Mouse (Mus musculus): ENCODE data around the gene Zfp661. TPM values are rescaled to one million over a fixed set of nuclear protein-coding genes. Genes with fewer than 3 reads are reported as not detected.

Zfp661 gene
- polyA plus RNA-seq, 1 experiment from 2014 or later, result 6.7 TPM

DNA sequence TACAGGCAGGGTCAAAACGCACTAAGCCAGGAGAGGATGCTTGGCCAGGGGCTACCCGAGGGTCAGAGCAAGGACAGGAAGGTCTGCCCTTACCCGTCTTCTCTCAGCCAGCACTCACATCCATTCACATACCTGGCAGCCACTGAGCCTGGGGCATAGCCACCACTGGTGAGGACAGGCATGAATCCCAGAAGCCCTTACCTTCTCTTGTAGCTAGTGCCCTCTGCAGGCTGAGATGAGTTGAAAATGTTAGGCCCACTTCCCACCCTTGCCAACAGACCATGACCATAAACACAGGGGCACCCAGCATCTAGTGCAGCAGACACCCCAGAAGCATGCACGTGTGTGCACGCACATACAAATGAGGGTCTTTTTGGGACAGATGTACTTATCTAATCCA lies 35.8 kb downstream of the Zfp661 start:
- no peak for ATAC-seq (ENCODE audit: insufficient number of reproducible peaks, insufficient read depth, low FRiP score, low TSS enrichment, low read depth)
- H3K9me3 ChIP-seq, result no peaks in the 10 kb centered on the region
- H3K27me3 ChIP-seq, result 0 out of 2 replicates have a peak, but pooled peaks cover 3% of the 10 kb centered on the region
- no peak overlapping the region for H3K4me3 ChIP-seq (replicated peaks)
- no peak overlapping the region for H3K27ac ChIP-seq
- H3K4me1 ChIP-seq (replicated peaks), result no peaks in the 10 kb centered on the region
- H3K9ac ChIP-seq (replicated peaks), result no peak overlapping the region
- WGBS, result 46% methylated on average over 5 of the region's 5 CpGs
- H3K4me2 ChIP-seq, result no peak overlapping the region
- H3K36me3 ChIP-seq, result no peaks in the 10 kb centered on the region

DNA sequence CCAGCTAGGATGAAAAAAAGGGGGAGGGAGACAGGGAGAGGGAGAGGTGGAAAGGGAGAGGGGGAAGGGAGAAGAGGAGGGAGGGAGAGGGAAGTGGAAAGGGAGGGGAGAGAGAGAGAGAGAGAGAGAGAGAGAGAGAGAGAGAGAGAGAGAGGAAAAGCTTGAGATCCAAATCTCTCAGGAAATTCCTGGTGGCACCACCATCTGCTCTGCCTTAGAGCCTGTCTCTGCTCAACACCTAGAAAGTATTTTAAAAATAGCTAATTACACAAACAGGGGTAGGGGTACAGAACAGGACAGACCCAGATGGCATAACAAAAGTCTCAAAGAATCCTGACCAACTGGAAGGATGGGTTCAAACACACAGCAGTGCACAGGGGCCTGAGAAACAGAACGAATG lies 36.4 kb downstream of the Zfp661 start:
- 85% methylated on average over 1 of the region's 1 CpGs for WGBS
- Histone ChIP-seq H3K27me3 (peaks cover 5% of the 10 kb centered on the region; the same call in 1 of the 2 replicates), H3K4me2 (no peak overlapping the region), H3K9ac (replicated peaks) (no peak overlapping the region), H3K9me3 (no peaks in the 10 kb centered on the region), H3K36me3 (no peaks in the 10 kb centered on the region), H3K4me3 (replicated peaks) (no peak overlapping the region), H3K27ac (no peak overlapping the region), H3K4me1 (replicated peaks) (no peaks in the 10 kb centered on the region)
- no peak for ATAC-seq (ENCODE audit: insufficient number of reproducible peaks, insufficient read depth, low FRiP score, low TSS enrichment, low read depth)

DNA sequence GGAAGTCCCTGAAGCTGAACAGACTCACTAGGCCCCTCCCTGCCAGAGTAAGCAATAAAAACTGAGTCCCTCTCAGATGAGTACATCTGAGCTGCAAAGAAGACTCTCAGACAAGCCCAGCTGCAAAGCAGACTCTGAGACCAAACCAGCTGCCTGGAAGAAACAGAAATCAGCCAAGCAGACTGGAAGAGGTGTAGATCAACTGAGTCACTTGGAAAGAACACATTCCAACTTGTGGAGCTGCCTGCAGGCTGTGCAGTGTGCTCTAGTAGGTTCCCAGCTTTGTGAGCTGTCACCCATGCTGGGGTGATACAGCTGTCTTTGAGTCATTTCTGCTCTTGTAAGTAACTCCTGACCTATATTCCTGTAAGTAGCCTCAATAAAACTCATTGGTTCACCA lies 37.2 kb downstream of the Zfp661 start:
- Histone ChIP-seq H3K36me3 (no peaks in the 10 kb centered on the region), H3K9ac (replicated peaks) (no peak overlapping the region), H3K4me2 (no peak overlapping the region), H3K27ac (no peak overlapping the region), H3K9me3 (no peaks in the 10 kb centered on the region), H3K27me3 (peaks cover 8% of the 10 kb centered on the region; the same call in 1 of the 2 replicates), H3K4me1 (replicated peaks) (no peaks in the 10 kb centered on the region), H3K4me3 (replicated peaks) (no peak overlapping the region)
- ATAC-seq (ENCODE audit: insufficient number of reproducible peaks, insufficient read depth, low FRiP score, low TSS enrichment, low read depth), result no peak

DNA sequence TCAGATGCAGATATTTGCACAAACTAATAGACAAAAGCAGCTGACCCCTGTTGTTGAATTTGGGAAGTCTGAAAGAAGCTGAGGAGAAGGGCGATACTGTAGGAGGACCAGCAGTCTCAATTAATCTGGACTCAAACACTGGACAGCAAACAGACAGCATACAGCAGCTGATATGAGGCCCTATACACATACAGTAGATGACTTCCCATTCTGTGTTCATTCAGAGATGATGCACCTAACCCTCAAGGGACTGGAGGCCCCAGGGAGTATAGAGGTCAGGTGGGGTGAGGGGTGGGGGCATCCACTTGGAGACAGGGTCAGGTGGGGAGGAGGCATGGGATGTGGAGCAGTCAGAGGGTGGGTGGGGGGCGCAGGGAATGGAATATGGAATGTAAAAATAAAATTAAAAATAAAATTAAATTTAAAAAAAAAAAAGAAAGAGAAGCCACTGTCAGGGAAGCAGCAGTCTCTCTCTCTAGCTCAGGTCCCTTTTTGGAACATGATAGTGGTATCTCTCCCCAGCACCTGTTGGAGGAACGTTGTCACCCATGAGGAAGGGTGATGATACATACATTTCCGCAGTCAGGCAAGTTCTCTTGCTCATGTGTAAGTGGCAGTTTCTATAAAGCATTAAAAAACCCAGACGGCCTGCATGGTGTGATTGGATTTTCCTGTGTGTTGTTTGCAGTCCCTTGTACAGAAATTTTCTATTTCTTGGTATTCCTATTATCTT lies 38.4 kb downstream of the Zfp661 start:
- Histone ChIP-seq H3K4me2 (no peak overlapping the region), H3K27me3 (peaks cover 19% of the 10 kb centered on the region), H3K4me1 (replicated peaks) (no peaks in the 10 kb centered on the region), H3K4me3 (replicated peaks) (no peak overlapping the region), H3K9me3 (no peaks in the 10 kb centered on the region), H3K9ac (replicated peaks) (no peak overlapping the region), H3K36me3 (no peaks in the 10 kb centered on the region), H3K27ac (no peak overlapping the region)
- no peak for ATAC-seq (ENCODE audit: insufficient number of reproducible peaks, insufficient read depth, low FRiP score, low TSS enrichment, low read depth)
- WGBS, result 73% methylated on average over 5 of the region's 5 CpGs

DNA sequence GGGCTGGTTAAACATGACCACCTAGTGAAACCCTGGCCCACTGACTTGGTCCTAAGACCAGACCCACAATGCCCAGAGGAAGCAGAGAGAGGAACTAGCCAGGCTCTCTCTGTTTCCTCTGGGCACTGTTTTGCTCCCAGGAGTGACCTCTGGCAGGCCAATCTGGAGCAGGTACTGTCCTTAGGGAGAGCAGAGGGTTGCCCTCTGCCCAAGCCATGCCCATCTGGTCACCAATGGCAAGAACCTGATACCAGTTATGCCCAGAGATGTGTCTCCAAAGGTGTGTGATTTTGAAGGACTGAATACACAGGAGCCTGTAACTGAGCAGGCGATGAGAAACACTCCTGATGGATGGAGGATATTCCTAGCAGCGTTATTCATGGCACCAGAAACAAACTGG lies 45.2 kb downstream of the Zfp661 start:
- no peak overlapping the region for H3K4me3 ChIP-seq (replicated peaks)
- no peaks in the 10 kb centered on the region for H3K9me3 ChIP-seq
- H3K27ac ChIP-seq, result no peak overlapping the region
- no peak overlapping the region for H3K4me2 ChIP-seq
- peaks cover 84% of the 10 kb centered on the region for H3K27me3 ChIP-seq
- ATAC-seq (ENCODE audit: insufficient number of reproducible peaks, insufficient read depth, low FRiP score, low TSS enrichment, low read depth), result no peak
- 83% methylated on average over 2 of the region's 2 CpGs for WGBS
- no peaks in the 10 kb centered on the region for H3K36me3 ChIP-seq
- no peak overlapping the region for H3K9ac ChIP-seq (replicated peaks)
- no peaks in the 10 kb centered on the region for H3K4me1 ChIP-seq (replicated peaks)

DNA sequence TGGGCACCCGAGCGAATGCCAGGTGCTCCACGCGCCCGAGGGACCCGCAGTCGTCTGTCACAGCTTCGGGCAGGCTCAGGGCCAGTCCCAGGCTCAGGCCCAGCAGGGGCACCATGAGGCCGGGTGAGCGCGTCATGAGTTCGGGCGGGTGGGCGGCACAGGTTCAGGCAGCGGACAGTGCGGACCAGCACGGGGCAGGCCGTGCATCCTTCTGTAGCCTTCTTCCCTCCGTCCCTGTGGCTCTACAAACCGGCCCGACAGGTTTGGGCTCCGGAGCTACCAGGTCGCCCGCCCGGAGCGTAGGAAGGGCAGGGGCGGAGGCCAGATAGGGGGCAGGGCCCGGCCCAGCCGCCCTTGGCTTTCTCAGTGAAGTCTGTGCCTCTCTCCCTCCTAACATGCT lies 45.7 kb downstream of the Zfp661 start, which contains the start of gene Prom2:
Gene Prom2 (minus strand): TSS at position 283 of the 400 bp plus-strand sequence.
- Histone ChIP-seq H3K4me2 (peak within 1 kb of the TSS; percentile 31), H3K4me1 (replicated peaks) (no peaks in the 10 kb centered on the region), H3K9ac (replicated peaks) (no peak within 1 kb of the TSS), H3K9me3 (no peaks in the 10 kb centered on the region), H3K36me3 (no peaks in the 10 kb centered on the region), H3K4me3 (replicated peaks) (0 out of 2 replicates have a peak within 1 kb of the TSS, but pooled peaks have one; percentile 19), H3K27ac (no peak within 1 kb of the TSS), H3K27me3 (peaks cover 87% of the 10 kb centered on the region)
- WGBS, result 5% methylated on average over 29 of the region's 29 CpGs
- no peak for ATAC-seq (ENCODE audit: insufficient number of reproducible peaks, insufficient read depth, low FRiP score, low TSS enrichment, low read depth)

DNA sequence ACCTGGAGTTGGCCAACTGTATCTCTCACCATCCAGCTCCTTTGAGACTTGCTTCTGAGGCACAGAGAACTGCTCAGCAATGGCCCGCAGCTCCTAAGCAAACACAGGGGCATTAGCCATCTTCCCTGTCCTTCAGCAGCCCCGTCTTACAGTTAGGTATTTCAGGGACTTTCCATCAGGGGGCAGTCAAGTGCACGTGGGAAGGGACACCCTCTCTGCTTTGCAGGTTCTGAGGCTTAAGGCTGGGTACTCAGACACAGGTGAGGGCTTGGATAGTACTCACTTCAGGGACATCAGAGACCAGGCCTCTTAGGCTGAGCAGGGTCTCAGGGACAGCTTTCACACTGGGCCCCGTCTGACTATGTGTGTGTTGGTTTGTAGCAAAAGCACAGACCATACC lies 47.4 kb downstream of the Zfp661 start:
- no peak overlapping the region for H3K27ac ChIP-seq
- no peak for ATAC-seq (ENCODE audit: insufficient number of reproducible peaks, insufficient read depth, low FRiP score, low TSS enrichment, low read depth)
- no peaks in the 10 kb centered on the region for H3K36me3 ChIP-seq
- no peak overlapping the region for H3K4me3 ChIP-seq (replicated peaks)
- H3K27me3 ChIP-seq, result peaks cover 81% of the 10 kb centered on the region
- 27% methylated on average over 4 of the region's 4 CpGs for WGBS
- H3K4me1 ChIP-seq (replicated peaks), result no peaks in the 10 kb centered on the region
- no peak overlapping the region for H3K4me2 ChIP-seq
- H3K9me3 ChIP-seq, result no peaks in the 10 kb centered on the region
- no peak overlapping the region for H3K9ac ChIP-seq (replicated peaks)

DNA sequence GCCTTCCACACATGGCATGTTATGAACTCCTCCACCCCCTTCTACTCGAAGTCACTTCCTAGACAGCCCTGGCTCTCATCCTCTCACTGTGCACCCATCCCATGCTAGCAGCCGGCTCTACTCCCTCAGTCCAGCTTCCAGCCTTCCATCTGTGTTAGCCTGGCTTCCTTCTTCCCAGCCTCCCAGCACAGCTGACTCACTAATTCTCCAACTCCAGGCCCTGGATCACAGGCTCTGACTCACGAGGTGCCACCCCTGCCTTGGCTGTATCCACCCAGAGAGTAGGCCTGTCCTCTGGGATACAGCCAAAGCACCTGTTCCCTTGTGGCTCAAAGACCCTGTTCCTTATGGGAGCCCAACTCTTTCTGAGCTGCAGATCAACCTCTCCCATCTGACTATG lies 49.3 kb downstream of the Zfp661 start:
- Histone ChIP-seq H3K4me1 (replicated peaks) (no peaks in the 10 kb centered on the region), H3K4me2 (no peak overlapping the region), H3K9me3 (no peaks in the 10 kb centered on the region), H3K36me3 (no peaks in the 10 kb centered on the region), H3K27ac (no peak overlapping the region), H3K9ac (replicated peaks) (no peak overlapping the region), H3K27me3 (peaks cover 61% of the 10 kb centered on the region), H3K4me3 (replicated peaks) (no peak overlapping the region)
- 73% methylated on average over 3 of the region's 3 CpGs for WGBS
- ATAC-seq (ENCODE audit: insufficient number of reproducible peaks, insufficient read depth, low FRiP score, low TSS enrichment, low read depth), result no peak

DNA sequence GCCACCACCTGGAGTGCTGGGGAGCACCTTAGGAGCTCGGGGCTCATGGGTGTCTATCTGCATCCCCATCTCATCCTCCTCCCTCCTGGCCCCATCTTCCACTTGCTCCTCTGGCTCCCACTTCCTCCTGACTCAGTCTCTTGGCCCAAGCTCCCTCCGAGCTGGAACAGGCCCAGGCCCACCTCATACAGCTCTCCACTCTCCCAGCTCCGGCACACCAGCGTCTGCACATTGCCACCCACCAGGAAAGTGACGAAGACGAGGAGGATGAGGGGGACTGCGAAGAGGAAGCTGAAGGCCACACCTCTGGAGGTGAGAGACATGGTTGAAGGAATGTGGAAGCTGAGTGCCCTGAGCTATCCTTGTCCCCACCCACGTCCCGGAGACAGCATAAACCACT lies 51.5 kb downstream of the Zfp661 start:
- no peak overlapping the region for H3K9ac ChIP-seq (replicated peaks)
- H3K9me3 ChIP-seq, result no peaks in the 10 kb centered on the region
- no peaks in the 10 kb centered on the region for H3K36me3 ChIP-seq
- H3K4me3 ChIP-seq (replicated peaks), result no peak overlapping the region
- H3K27me3 ChIP-seq, result peaks cover 40% of the 10 kb centered on the region
- H3K4me2 ChIP-seq, result no peak overlapping the region
- H3K4me1 ChIP-seq (replicated peaks), result no peaks in the 10 kb centered on the region
- ATAC-seq (ENCODE audit: insufficient number of reproducible peaks, insufficient read depth, low FRiP score, low TSS enrichment, low read depth), result no peak
- 78% methylated on average over 9 of the region's 9 CpGs for WGBS
- H3K27ac ChIP-seq, result no peak overlapping the region

DNA sequence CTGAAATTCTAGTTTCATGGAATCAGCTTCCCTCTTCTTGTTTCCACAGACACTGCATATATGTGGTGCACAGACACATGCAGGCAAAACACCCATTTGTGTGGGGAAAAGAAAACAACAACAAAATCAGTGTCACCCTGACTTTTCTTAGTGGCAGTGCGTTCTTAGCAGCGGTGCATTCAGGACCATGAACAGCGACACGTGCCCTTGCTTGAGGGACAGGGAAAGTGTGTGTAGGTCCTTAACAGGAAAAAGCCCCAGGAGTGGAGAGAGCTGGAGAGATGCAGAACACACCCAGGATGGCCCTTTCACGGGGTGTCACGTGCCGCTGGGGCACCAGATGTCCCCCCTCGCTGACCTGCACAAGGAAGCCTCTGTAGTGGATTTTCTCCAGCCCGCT lies 54.5 kb downstream of the Zfp661 start:
- no peaks in the 10 kb centered on the region for H3K4me1 ChIP-seq (replicated peaks)
- H3K27me3 ChIP-seq, result peaks cover 17% of the 10 kb centered on the region; the same call in 1 of the 2 replicates
- H3K9me3 ChIP-seq, result no peaks in the 10 kb centered on the region
- 11% methylated on average over 9 of the region's 9 CpGs for WGBS
- H3K27ac ChIP-seq, result no peak overlapping the region
- no peak overlapping the region for H3K4me2 ChIP-seq
- no peak for ATAC-seq (ENCODE audit: insufficient number of reproducible peaks, insufficient read depth, low FRiP score, low TSS enrichment, low read depth)
- no peak overlapping the region for H3K9ac ChIP-seq (replicated peaks)
- H3K36me3 ChIP-seq, result no peaks in the 10 kb centered on the region
- H3K4me3 ChIP-seq (replicated peaks), result no peak overlapping the region

DNA sequence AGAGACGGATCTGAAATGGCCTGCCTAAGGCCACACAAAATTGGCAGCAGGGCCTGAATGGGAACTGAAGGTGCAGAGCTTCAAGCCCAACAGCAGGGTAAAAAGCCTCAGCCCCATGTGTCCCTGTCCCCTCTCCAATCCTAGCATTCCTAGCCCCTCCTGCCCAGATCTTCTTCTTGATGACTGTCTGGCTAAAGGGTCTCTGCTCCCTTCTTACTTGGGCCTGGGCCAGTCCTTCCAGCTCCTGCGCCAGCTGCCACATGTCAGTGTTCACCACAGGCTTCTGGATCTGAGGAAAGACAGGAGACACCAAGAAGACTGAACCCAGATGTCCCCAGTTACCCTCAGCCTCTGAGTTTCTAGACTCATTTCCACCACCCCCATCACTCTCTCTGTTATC lies 55.3 kb downstream of the Zfp661 start:
- Histone ChIP-seq H3K27me3 (peaks cover 9% of the 10 kb centered on the region; the same call in 1 of the 2 replicates), H3K4me3 (replicated peaks) (no peak overlapping the region), H3K4me1 (replicated peaks) (no peaks in the 10 kb centered on the region), H3K4me2 (no peak overlapping the region), H3K9me3 (no peaks in the 10 kb centered on the region), H3K27ac (no peak overlapping the region), H3K9ac (replicated peaks) (no peak overlapping the region), H3K36me3 (no peaks in the 10 kb centered on the region)
- 76% methylated on average over 2 of the region's 2 CpGs for WGBS
- no peak for ATAC-seq (ENCODE audit: insufficient number of reproducible peaks, insufficient read depth, low FRiP score, low TSS enrichment, low read depth)

DNA sequence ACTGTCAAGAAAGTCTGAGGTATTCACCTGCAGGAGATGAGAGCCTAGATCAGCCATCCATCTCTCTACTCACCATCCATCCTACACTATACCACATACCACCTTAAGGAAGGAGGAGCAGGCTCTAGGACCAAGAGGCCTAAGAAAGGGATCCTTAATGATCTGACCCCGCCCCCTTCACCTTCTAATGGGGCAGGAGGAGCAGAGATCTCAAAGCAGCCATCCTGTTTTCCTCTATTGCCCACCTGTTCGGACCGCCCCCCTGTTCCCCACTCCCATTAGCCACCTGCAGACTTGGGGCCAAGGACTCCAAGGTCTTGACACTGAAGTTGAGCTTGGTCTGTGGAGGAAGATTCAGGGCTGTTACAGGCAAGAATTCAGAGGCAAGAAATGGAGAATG lies 56.5 kb downstream of the Zfp661 start:
- H3K9ac ChIP-seq (replicated peaks), result no peak overlapping the region
- no peaks in the 10 kb centered on the region for H3K9me3 ChIP-seq
- no peak for ATAC-seq (ENCODE audit: insufficient number of reproducible peaks, insufficient read depth, low FRiP score, low TSS enrichment, low read depth)
- 0 out of 2 replicates have a peak, but pooled peaks cover 7% of the 10 kb centered on the region for H3K27me3 ChIP-seq
- no peaks in the 10 kb centered on the region for H3K4me1 ChIP-seq (replicated peaks)
- no peaks in the 10 kb centered on the region for H3K36me3 ChIP-seq
- 70% methylated on average over 3 of the region's 3 CpGs for WGBS
- H3K27ac ChIP-seq, result no peak overlapping the region
- H3K4me3 ChIP-seq (replicated peaks), result no peak overlapping the region
- no peak overlapping the region for H3K4me2 ChIP-seq
